ENCODE assay signal across 8 mouse cellular contexts in the genomic region with DNA sequence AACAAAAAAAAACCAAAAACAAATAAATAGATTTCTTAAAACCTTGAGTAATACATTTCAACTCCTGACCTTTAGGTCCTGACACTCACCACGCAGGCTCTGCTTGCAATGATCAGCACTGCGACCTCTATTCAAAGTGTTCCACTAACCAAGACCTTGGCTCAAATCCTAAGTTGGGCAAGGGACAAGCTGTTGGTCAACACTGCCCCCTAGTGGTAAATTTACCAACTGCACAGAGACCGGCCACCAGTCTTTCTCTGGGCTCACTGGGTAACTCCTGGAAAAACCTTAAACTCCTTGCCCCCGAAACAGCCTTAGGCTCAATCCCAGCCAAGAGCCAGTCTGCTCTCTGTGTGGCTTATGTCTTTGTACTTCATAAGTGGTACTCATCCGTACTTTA. TPM values are rescaled to one million over a fixed set of nuclear protein-coding genes. Genes with fewer than 3 reads are reported as not detected.
DNase-seq lines count a peak whose midpoint lies in the region; ATAC-seq and TF ChIP-seq lines count a peak whose summit lies in the region.

No protein-coding gene starts in this region.

- H3K9ac ChIP-seq in midbrain, embryonic 15.5 days: no peak overlapping the region
- no peak overlapping the region for H3K9ac ChIP-seq in forebrain, embryonic 16.5 days (replicated peaks; ENCODE audit: low read depth, low read length)
- no peak overlapping the region for H3K9ac ChIP-seq in hindbrain, embryonic 14.5 days

- peaks cover 17% of the 10 kb centered on the region for H3K4me1 ChIP-seq in midbrain, embryonic 10.5 days
- 0 out of 2 replicates have a peak, but pooled peaks cover 5% of the 10 kb centered on the region for H3K4me1 ChIP-seq in midbrain, embryonic 15.5 days
- H3K4me1 ChIP-seq in forebrain, embryonic 16.5 days (replicated peaks; ENCODE audit: control insufficient read depth, insufficient read depth, low read length): peaks cover 2% of the 10 kb centered on the region; the same call in 1 of the 2 replicates
- no peaks in the 10 kb centered on the region for H3K4me1 ChIP-seq in hindbrain, embryonic 14.5 days (replicated peaks; ENCODE audit: control insufficient read depth, insufficient read depth, low read length)
- H3K4me1 ChIP-seq in testis, adult 2 months (ENCODE audit: control insufficient read depth, insufficient read depth, low read length): no peaks in the 10 kb centered on the region

- ATAC-seq in midbrain, embryonic 15.5 days (replicated peaks): no peak
- ATAC-seq in forebrain, embryonic 16.5 days: peak; percentile 38; the same call in 1 of the 2 replicates
- no peak for ATAC-seq in hindbrain, embryonic 14.5 days (ENCODE audit: low FRiP score)

- TF ChIP-seq CTCF in testis, adult 2 months (IDR thresholded peaks at IDR 0.05; ENCODE audit: control insufficient read depth, insufficient read depth, insufficient replicate concordance, low read depth, low read length): peak; percentile 85

- no peak overlapping the region for H3K4me2 ChIP-seq in midbrain, embryonic 15.5 days
- no peak overlapping the region for H3K4me2 ChIP-seq in forebrain, embryonic 16.5 days (ENCODE audit: low read length)
- H3K4me2 ChIP-seq in hindbrain, embryonic 14.5 days (replicated peaks): no peak overlapping the region

- H3K27me3 ChIP-seq in midbrain, embryonic 10.5 days (ENCODE audit: low read depth, poor library complexity, severe bottlenecking): no peaks in the 10 kb centered on the region
- no peaks in the 10 kb centered on the region for H3K27me3 ChIP-seq in midbrain, embryonic 15.5 days (replicated peaks)
- no peaks in the 10 kb centered on the region for H3K27me3 ChIP-seq in forebrain, embryonic 16.5 days (replicated peaks; ENCODE audit: control insufficient read depth, insufficient read depth, low read length)
- no peaks in the 10 kb centered on the region for H3K27me3 ChIP-seq in hindbrain, embryonic 14.5 days (ENCODE audit: control insufficient read depth, insufficient read depth, low read length)
- no peaks in the 10 kb centered on the region for H3K27me3 ChIP-seq in testis, adult 2 months (ENCODE audit: control insufficient read depth, insufficient read depth, low read length)

- 19% methylated on average over 5 of the region's 5 CpGs for WGBS in midbrain, embryonic 10.5 days
- WGBS in midbrain, embryonic 15.5 days: 12% methylated on average over 5 of the region's 5 CpGs
- 10% methylated on average over 5 of the region's 5 CpGs for WGBS in forebrain, embryonic 16.5 days
- WGBS in hindbrain, embryonic 14.5 days: 13% methylated on average over 5 of the region's 5 CpGs

- no peaks in the 10 kb centered on the region for H3K36me3 ChIP-seq in midbrain, embryonic 10.5 days
- H3K36me3 ChIP-seq in midbrain, embryonic 15.5 days (replicated peaks): no peaks in the 10 kb centered on the region
- H3K36me3 ChIP-seq in forebrain, embryonic 16.5 days (ENCODE audit: control insufficient read depth, insufficient read depth): no peaks in the 10 kb centered on the region
- no peaks in the 10 kb centered on the region for H3K36me3 ChIP-seq in hindbrain, embryonic 14.5 days (replicated peaks; ENCODE audit: control insufficient read depth, insufficient read depth)
- no peaks in the 10 kb centered on the region for H3K36me3 ChIP-seq in testis, adult 2 months (ENCODE audit: control insufficient read depth, insufficient read depth, low read length)

- H3K27ac ChIP-seq in midbrain, embryonic 10.5 days (replicated peaks): no peak overlapping the region
- no peak overlapping the region for H3K27ac ChIP-seq in midbrain, embryonic 15.5 days
- H3K27ac ChIP-seq in forebrain, embryonic 16.5 days (ENCODE audit: low read length): no peak overlapping the region
- H3K27ac ChIP-seq in hindbrain, embryonic 14.5 days: no peak overlapping the region
- H3K27ac ChIP-seq in testis, adult 2 months (ENCODE audit: control insufficient read depth, insufficient read depth, low read depth, low read length): no peak overlapping the region

- H3K4me3 ChIP-seq in midbrain, embryonic 10.5 days: no peak overlapping the region
- H3K4me3 ChIP-seq in midbrain, embryonic 15.5 days: no peak overlapping the region
- no peak overlapping the region for H3K4me3 ChIP-seq in forebrain, embryonic 16.5 days (replicated peaks; ENCODE audit: low read length)
- H3K4me3 ChIP-seq in hindbrain, embryonic 14.5 days (replicated peaks; ENCODE audit: low read length): no peak overlapping the region
- no peak overlapping the region for H3K4me3 ChIP-seq in testis, adult 2 months (ENCODE audit: control insufficient read depth, low read depth, low read length)

- intact Hi-C loops in left cerebral cortex, postnatal 36 days (cut with DNase I): loop anchor here (1.0 kb wide), 2 partner anchors 116 to 231 kb away; no protein-coding TSS in a partner anchor

- no peak for TF ChIP-seq POLR2A in testis, adult 2 months (IDR thresholded peaks at IDR 0.05; ENCODE audit: control insufficient read depth, low read depth, low read length)

- peak; percentile 82 for DNase-seq in midbrain, embryonic 10.5 days (ENCODE audit: low spot score)
- peak; percentile 92 for DNase-seq in c-Kit-positive CD71-positive TER-119-positive erythroid progenitor cells, embryonic 14.5 days (ENCODE audit: low spot score)
- DNase-seq in hindbrain, embryonic 14.5 days (ENCODE audit: low spot score): peak; percentile 94
- peak; percentile 70 to 76 for DNase-seq in left cerebral cortex, postnatal 36 days (ENCODE audit: low spot score in 2 of 2)
- DNase-seq in naive thymus-derived CD4-positive, alpha-beta T cell, adult 2 months (ENCODE audit: low read depth): peak; percentile 90

- H3K9me3 ChIP-seq in midbrain, embryonic 10.5 days (replicated peaks): no peaks in the 10 kb centered on the region
- no peaks in the 10 kb centered on the region for H3K9me3 ChIP-seq in midbrain, embryonic 15.5 days
- no peaks in the 10 kb centered on the region for H3K9me3 ChIP-seq in forebrain, embryonic 16.5 days (ENCODE audit: control insufficient read depth, low read length)
- no peaks in the 10 kb centered on the region for H3K9me3 ChIP-seq in hindbrain, embryonic 14.5 days (ENCODE audit: control insufficient read depth, low read length)

RNA-seq across cellular contexts. Expression of a gene that starts 23.4 kb away (rescaled TPM):
- 51.0 and 98.3 TPM in 2 replicates for polyA plus RNA-seq in midbrain, embryonic 10.5 days (2016; fragmentation: Nextera tagmentation; extraction: Ambion mirVana)
- 589 and 592 TPM in 2 replicates for polyA plus RNA-seq in midbrain, embryonic 15.5 days (2015; fragmentation: Nextera tagmentation; extraction: Ambion mirVana)
- 272 and 295 TPM in 2 replicates for polyA plus RNA-seq in forebrain, embryonic 16.5 days (2015; fragmentation: Nextera tagmentation; extraction: Ambion mirVana)
- polyA plus RNA-seq in hindbrain, embryonic 14.5 days (2014; fragmentation: Nextera tagmentation; extraction: Ambion mirVana): 608 and 616 TPM in 2 replicates
- 100 to 1,000 TPM; 209 to 221 TPM for total RNA-seq in left cerebral cortex, postnatal 36 days (2021)
- polyA plus RNA-seq in testis, adult 2 months (2012; rRNA removed): 0.35 and 0.37 TPM in 2 replicates

RNA-seq across cellular contexts. Expression of a gene that starts 23.8 kb away (rescaled TPM):
- 64.1 and 77.4 TPM in 2 replicates for polyA plus RNA-seq in midbrain, embryonic 10.5 days (2016; fragmentation: Nextera tagmentation; extraction: Ambion mirVana)
- 87.7 and 90.5 TPM in 2 replicates for polyA plus RNA-seq in midbrain, embryonic 15.5 days (2015; fragmentation: Nextera tagmentation; extraction: Ambion mirVana)
- 76.8 and 81.4 TPM in 2 replicates for polyA plus RNA-seq in forebrain, embryonic 16.5 days (2015; fragmentation: Nextera tagmentation; extraction: Ambion mirVana)
- 84.9 and 93.8 TPM in 2 replicates for polyA plus RNA-seq in hindbrain, embryonic 14.5 days (2014; fragmentation: Nextera tagmentation; extraction: Ambion mirVana)
- total RNA-seq in left cerebral cortex, postnatal 36 days (2021): 10 to 100 TPM; 68.1 to 78.8 TPM
- polyA plus RNA-seq in testis, adult 2 months (2012; rRNA removed): 38.0 and 38.6 TPM in 2 replicates

RNA-seq across cellular contexts. Expression of a gene that starts 59.6 kb away (rescaled TPM):
- 30.2 and 33.8 TPM in 2 replicates for polyA plus RNA-seq in midbrain, embryonic 10.5 days (2016; fragmentation: Nextera tagmentation; extraction: Ambion mirVana)
- 30.9 and 33.5 TPM in 2 replicates for polyA plus RNA-seq in midbrain, embryonic 15.5 days (2015; fragmentation: Nextera tagmentation; extraction: Ambion mirVana)
- 28.9 and 32.3 TPM in 2 replicates for polyA plus RNA-seq in forebrain, embryonic 16.5 days (2015; fragmentation: Nextera tagmentation; extraction: Ambion mirVana)
- 34.3 and 36.7 TPM in 2 replicates for polyA plus RNA-seq in hindbrain, embryonic 14.5 days (2014; fragmentation: Nextera tagmentation; extraction: Ambion mirVana)
- total RNA-seq in left cerebral cortex, postnatal 36 days (2021): 10 to 100 TPM; 11.7 to 18.1 TPM
- polyA plus RNA-seq in testis, adult 2 months (2012; rRNA removed): 31.8 and 31.9 TPM in 2 replicates

Comparison
In these comparisons a context has a peak if more than half of its experiments do, and no peak if none do; other contexts are left out.
1. RNA of a gene that starts 23.4 kb away (polyA plus RNA-seq): 608 to 616 TPM in hindbrain, embryonic 14.5 days, 589 to 592 TPM in midbrain, embryonic 15.5 days, 272 to 295 TPM in forebrain, embryonic 16.5 days and 51.0 to 98.3 TPM in midbrain, embryonic 10.5 days; 0.35 to 0.37 TPM in testis, adult 2 months; every median in the first group is over 10 times any median in the second.
2. Peak in every context shown above with its lines, with median percentiles within 50 percentile points of each other: DNase-seq.